Mouse (Mus musculus) liver, embryonic 13.5 days (tissue): Measurements from ENCODE around the gene Runx1. TPM values are rescaled to one million over a fixed set of nuclear protein-coding genes. Genes with fewer than 3 reads are reported as not detected.

ENCODE experiments used
- ATAC-seq: fragments of 200-750 bp; cut with Nextera tagmentation; 2 replicates; pipeline ENCODE4 v1.8.0; 2017; ENCODE audit warnings: low read depth, mild to moderate bottlenecking, moderate number of reproducible peaks, moderate library complexity
- DNase-seq: peaks from one replicate; pipeline ENCODE4 v3.0.0; 2022
- H3K27ac ChIP-seq: fragments of 300-500 bp; sonication (generic); 2 replicates; pipeline ENCODE4 v1.5.1; 2015; ENCODE audit warnings: moderate library complexity, mild to moderate bottlenecking, inconsistent platforms
- H3K27me3 ChIP-seq: fragments of 300-500 bp; sonication (generic); 2 replicates; pipeline ENCODE4 v1.6.1; 2015; ENCODE audit warnings: mild to moderate bottlenecking, inconsistent platforms
- H3K36me3 ChIP-seq: fragments of 300-500 bp; sonication (generic); 2 replicates; pipeline ENCODE4 v1.6.1; 2015; ENCODE audit warnings: mild to moderate bottlenecking, inconsistent platforms
- H3K4me1 ChIP-seq: fragments of 300-500 bp; sonication (generic); replicated peaks from 2 replicates; pipeline ENCODE4 v1.6.1; 2015; ENCODE audit warnings: inconsistent platforms
- H3K4me2 ChIP-seq: fragments of 300-500 bp; sonication (generic); 2 replicates; pipeline ENCODE4 v1.6.1; 2015; ENCODE audit warnings: inconsistent platforms, mild to moderate bottlenecking, moderate library complexity
- H3K4me3 ChIP-seq: fragments of 300-500 bp; sonication (generic); replicated peaks from 2 replicates; pipeline ENCODE4 v1.5.1; 2015; ENCODE audit warnings: mild to moderate bottlenecking, inconsistent platforms
- H3K9ac ChIP-seq: fragments of 300-500 bp; sonication (generic); 2 replicates; pipeline ENCODE4 v1.6.1; 2015; ENCODE audit warnings: mild to moderate bottlenecking, inconsistent platforms
- H3K9me3 ChIP-seq: fragments of 300-500 bp; sonication (generic); replicated peaks from 2 replicates; pipeline ENCODE4 v1.6.1; 2016; ENCODE audit warnings: inconsistent platforms
- WGBS: fragments of 180-500 bp; shearing (Covaris S2); methylation state at CpG from one replicate; pipeline ENCODE4 v1.1.7; 2015; ENCODE audit not compliant: insufficient replicate concordance; 5-methylcytosine and 5-hydroxymethylcytosine counted together
- polyA plus RNA-seq: library from polyadenylated mRNA; unstranded; fragments of >200 nt; fragmentation: Nextera tagmentation; extraction: Ambion mirVana; gene quantifications from 2 replicates; pipeline ENCODE4 v1.2.1, GENCODE M21; 2015

The Runx1 gene
- polyA plus RNA-seq, 1 experiment from 2014 or later, result 5.9 TPM

DNA sequence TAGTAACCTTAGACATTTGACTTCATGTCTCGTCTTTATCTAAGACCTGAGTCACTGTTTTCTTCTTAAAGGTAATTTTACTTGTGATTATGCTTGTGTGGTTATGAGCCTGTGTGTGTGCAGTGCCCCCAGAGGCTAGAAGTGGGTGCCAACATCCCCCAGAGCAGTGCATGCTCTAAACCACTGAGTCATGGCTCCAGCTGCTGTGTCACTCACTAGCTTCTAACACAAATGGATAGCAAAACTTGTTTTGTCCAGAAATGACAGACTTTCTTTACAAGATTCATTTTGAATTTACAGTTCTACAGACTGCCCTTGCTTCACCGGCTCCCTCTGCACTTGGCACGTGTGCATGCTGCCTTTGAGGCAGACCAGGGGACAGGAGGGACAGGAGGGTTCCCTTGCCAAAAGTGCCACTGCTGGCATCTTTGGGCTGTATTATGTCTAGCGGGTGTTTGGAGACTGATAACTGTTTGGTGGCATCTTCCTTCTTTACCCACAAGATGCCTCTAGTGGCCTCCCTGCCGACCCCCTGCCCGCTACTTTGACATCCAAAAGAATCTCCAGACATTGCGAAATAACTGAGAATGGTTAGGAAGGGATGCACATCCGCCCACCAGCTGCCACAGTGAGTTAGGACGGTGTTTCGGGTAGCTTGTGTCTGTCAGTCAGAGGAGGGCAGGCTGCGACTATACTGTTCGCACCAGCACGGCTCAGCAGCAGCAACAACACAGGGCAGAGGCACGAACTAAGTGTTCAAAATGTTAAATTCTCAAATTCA is 217.6 kb downstream of the Runx1 start:
- Histone ChIP-seq H3K27me3 (no peaks in the 10 kb centered on the region), H3K9me3 (no peaks in the 10 kb centered on the region), H3K4me3 (no peak overlapping the region), H3K27ac (no peak overlapping the region; the same call in 1 of the 2 replicates), H3K4me2 (no peak overlapping the region), H3K4me1 (no peaks in the 10 kb centered on the region; the same call in 1 of the 2 replicates), H3K9ac (no peak overlapping the region), H3K36me3 (peaks cover 56% of the 10 kb centered on the region)
- ATAC-seq (no peak), DNase-seq (no peak)
- WGBS, result 78% methylated on average over 14 of the region's 14 CpGs

GRCm38 (mm10) chr16:92606491-92606965 is 219.4 kb downstream of the Runx1 start:
- 82% methylated on average over 7 of the region's 7 CpGs for WGBS
- Histone ChIP-seq H3K36me3 (peaks cover 37% of the 10 kb centered on the region), H3K27me3 (no peaks in the 10 kb centered on the region), H3K4me2 (no peak overlapping the region), H3K4me3 (no peak overlapping the region), H3K9me3 (no peaks in the 10 kb centered on the region), H3K4me1 (no peaks in the 10 kb centered on the region; the same call in 1 of the 2 replicates), H3K27ac (no peak overlapping the region), H3K9ac (no peak overlapping the region)
- ATAC-seq (0 out of 2 replicates have a peak, but pooled peaks have one; percentile 10), DNase-seq (no peak)

- H3K36me3 ChIP-seq, result peaks cover 33% of the 10 kb centered on the region
- H3K4me2 ChIP-seq, result peak overlapping the region; percentile 32
- H3K9me3 ChIP-seq, result no peaks in the 10 kb centered on the region
- ATAC-seq (0 out of 2 replicates have a peak, but pooled peaks have one; percentile 15), DNase-seq (no peak)
- no peak overlapping the region for H3K9ac ChIP-seq
- H3K27ac ChIP-seq, result no peak overlapping the region
- H3K27me3 ChIP-seq, result no peaks in the 10 kb centered on the region
- H3K4me1 ChIP-seq, result no peaks in the 10 kb centered on the region; the same call in 1 of the 2 replicates
- H3K4me3 ChIP-seq, result peak overlapping the region; percentile 19; the same call in 1 of the 2 replicates
- WGBS, result 84% methylated on average over 59 of the region's 64 CpGs
These were observed 220.1 kb downstream of the Runx1 start for GRCm38 (mm10) chr16:92605606-92606490.

DNA sequence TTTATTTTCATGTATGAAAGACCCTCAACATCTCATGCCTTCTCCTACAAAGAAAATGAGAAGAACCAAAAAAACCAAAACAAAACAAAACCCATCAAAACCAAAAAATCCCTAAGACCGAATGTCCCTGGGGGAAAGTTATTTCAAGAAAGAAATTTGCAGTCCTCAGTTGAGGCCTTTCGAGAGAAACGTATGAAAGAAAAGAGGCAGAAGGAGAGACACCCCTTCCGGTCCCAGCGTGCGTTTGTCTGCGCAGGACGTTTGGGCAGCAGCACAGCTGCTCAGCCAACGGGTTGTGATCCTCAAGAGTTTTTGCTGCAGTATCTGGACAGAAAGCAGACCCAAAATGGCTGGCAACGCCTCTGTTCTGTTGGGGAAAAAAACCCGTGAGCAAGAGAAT is 223.4 kb downstream of the Runx1 start:
- Histone ChIP-seq H3K36me3 (peaks cover 26% of the 10 kb centered on the region), H3K9ac (no peak overlapping the region), H3K27me3 (no peaks in the 10 kb centered on the region), H3K4me2 (no peak overlapping the region), H3K27ac (no peak overlapping the region), H3K4me1 (no peaks in the 10 kb centered on the region), H3K4me3 (no peak overlapping the region), H3K9me3 (no peaks in the 10 kb centered on the region)
- no peak for DNase-seq
- 63% methylated on average over 11 of the region's 11 CpGs for WGBS
- no peak for ATAC-seq

GRCm38 (mm10) chr16:92601270-92601826 is 224.6 kb downstream of the Runx1 start:
- no peaks in the 10 kb centered on the region for H3K9me3 ChIP-seq
- no peaks in the 10 kb centered on the region for H3K27me3 ChIP-seq
- peaks cover 19% of the 10 kb centered on the region for H3K36me3 ChIP-seq
- 46% methylated on average over 9 of the region's 9 CpGs for WGBS
- no peak overlapping the region for H3K9ac ChIP-seq
- ATAC-seq (no peak), DNase-seq (no peak)
- H3K4me1 ChIP-seq, result no peaks in the 10 kb centered on the region
- H3K4me2 ChIP-seq, result no peak overlapping the region
- no peak overlapping the region for H3K27ac ChIP-seq
- no peak overlapping the region for H3K4me3 ChIP-seq

DNA sequence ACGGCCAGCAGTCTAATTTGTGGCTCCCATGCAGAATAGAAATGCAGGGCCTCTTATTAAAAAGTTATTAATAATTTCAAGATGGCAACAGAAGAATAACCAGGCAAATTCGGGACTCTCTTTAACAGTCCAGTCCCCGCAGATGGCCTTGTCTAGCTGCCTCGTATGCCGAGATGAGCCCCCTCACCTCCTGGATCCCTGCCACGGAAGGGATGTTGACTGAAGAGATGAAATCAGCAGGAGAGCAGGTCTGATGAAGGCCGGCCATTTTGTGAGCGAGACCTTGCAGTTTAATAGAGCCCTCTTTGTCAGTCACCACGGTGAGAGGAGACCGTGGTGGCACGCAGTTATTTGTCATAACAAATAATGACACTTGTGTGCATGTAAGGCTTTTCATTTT is 226.5 kb downstream of the Runx1 start:
- 70% methylated on average over 11 of the region's 11 CpGs for WGBS
- no peak for ATAC-seq

GRCm38 (mm10) chr16:92597655-92598054 is 228.3 kb downstream of the Runx1 start:
- no peak overlapping the region for H3K4me3 ChIP-seq
- 57% methylated on average over 11 of the region's 11 CpGs for WGBS

More for the DNA sequence above, 226.5 kb downstream of the Runx1 start:
- DNase-seq, result no peak
- no peaks in the 10 kb centered on the region for H3K9me3 ChIP-seq
- H3K36me3 ChIP-seq, result 0 out of 2 replicates have a peak, but pooled peaks cover 5% of the 10 kb centered on the region
- no peak overlapping the region for H3K4me3 ChIP-seq
- no peaks in the 10 kb centered on the region for H3K4me1 ChIP-seq
- H3K27ac ChIP-seq, result no peak overlapping the region
- H3K27me3 ChIP-seq, result peaks cover 2% of the 10 kb centered on the region; the same call in 1 of the 2 replicates
- H3K4me2 ChIP-seq, result no peak overlapping the region
- no peak overlapping the region for H3K9ac ChIP-seq

DNA sequence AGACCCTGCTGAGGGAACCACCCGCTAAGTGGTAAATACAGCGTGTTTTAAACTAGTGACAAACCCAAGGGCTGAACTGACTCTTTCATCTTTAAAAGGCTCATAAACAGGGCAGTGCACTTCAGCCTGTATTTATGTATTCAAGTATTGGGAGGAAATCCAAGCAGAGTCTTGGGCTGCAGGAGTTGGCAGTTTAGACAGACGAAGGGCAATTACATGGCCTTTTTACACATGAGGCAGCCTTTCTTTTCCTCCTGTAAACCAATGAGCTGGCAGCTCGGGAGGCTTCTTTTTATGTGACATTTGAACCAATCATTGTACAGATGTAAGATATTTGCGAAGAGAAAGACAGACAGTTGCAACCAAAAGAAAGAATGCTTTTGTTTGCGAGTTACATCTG is 233.7 kb downstream of the Runx1 start:
- Histone ChIP-seq H3K4me2 (no peak overlapping the region), H3K27me3 (peaks cover 2% of the 10 kb centered on the region; the same call in 1 of the 2 replicates), H3K4me3 (no peak overlapping the region), H3K9ac (no peak overlapping the region), H3K36me3 (no peaks in the 10 kb centered on the region), H3K27ac (no peak overlapping the region), H3K9me3 (no peaks in the 10 kb centered on the region), H3K4me1 (no peaks in the 10 kb centered on the region)
- ATAC-seq (no peak), DNase-seq (no peak)
- 63% methylated on average over 6 of the region's 6 CpGs for WGBS

More at GRCm38 (mm10) chr16:92597655-92598054, 228.3 kb downstream of the Runx1 start:
- H3K9me3 ChIP-seq, result no peaks in the 10 kb centered on the region
- H3K9ac ChIP-seq, result no peak overlapping the region
- H3K4me2 ChIP-seq, result no peak overlapping the region
- H3K27ac ChIP-seq, result no peak overlapping the region
- no peaks in the 10 kb centered on the region for H3K4me1 ChIP-seq
- DNase-seq, result no peak
- ATAC-seq, result no peak
- H3K27me3 ChIP-seq, result peaks cover 2% of the 10 kb centered on the region; the same call in 1 of the 2 replicates
- no peaks in the 10 kb centered on the region for H3K36me3 ChIP-seq

DNA sequence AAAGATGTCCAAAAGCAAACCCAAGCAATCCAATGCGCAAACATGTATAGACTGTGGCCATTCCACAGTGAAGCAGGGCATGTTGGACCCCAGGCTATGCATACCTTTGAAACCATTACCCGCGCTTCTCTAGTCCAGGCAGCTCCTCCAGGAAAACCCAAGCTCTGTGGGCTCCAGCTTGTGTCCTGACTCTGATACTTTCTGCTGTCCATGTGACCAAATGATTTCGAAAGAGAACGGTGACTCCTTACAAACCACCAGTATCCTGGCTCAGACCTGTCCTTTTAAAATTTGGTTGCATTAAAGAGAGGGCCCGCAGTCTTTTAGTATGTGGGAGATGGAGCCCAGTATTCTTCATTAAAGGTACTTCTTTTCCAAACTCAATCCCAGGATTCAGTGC is 234.2 kb downstream of the Runx1 start:
- Histone ChIP-seq H3K4me3 (no peak overlapping the region), H3K9me3 (no peaks in the 10 kb centered on the region), H3K36me3 (no peaks in the 10 kb centered on the region), H3K27ac (no peak overlapping the region), H3K27me3 (peaks cover 2% of the 10 kb centered on the region; the same call in 1 of the 2 replicates), H3K4me1 (no peaks in the 10 kb centered on the region), H3K9ac (no peak overlapping the region), H3K4me2 (no peak overlapping the region)
- WGBS, result 72% methylated on average over 6 of the region's 6 CpGs
- ATAC-seq (no peak), DNase-seq (no peak)

DNA sequence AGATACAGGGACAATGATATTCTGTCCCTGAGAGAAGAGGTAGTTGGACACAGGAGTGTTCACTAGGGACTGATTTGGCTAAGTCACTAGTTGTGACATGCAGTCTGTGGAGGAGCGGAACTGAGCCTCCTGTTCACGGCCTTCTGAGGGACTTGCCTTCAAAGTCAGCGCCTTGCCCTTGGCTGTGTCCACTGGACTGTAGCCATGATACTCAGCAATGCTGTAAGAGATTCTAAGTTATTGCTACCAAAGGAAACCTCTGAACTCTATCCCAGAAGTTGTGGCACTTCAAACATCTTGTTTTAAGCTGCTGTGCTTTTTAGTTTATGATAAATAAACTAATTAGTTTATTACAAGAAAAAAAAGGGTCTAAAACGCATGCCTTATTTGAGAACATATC is 238.1 kb downstream of the Runx1 start:
- Histone ChIP-seq H3K9ac (no peak overlapping the region), H3K4me3 (no peak overlapping the region), H3K4me2 (no peak overlapping the region), H3K27me3 (no peaks in the 10 kb centered on the region), H3K36me3 (no peaks in the 10 kb centered on the region), H3K9me3 (no peaks in the 10 kb centered on the region), H3K4me1 (no peaks in the 10 kb centered on the region), H3K27ac (no peak overlapping the region)
- ATAC-seq, result no peak
- WGBS, result 74% methylated on average over 4 of the region's 4 CpGs
- DNase-seq, result no peak

DNA sequence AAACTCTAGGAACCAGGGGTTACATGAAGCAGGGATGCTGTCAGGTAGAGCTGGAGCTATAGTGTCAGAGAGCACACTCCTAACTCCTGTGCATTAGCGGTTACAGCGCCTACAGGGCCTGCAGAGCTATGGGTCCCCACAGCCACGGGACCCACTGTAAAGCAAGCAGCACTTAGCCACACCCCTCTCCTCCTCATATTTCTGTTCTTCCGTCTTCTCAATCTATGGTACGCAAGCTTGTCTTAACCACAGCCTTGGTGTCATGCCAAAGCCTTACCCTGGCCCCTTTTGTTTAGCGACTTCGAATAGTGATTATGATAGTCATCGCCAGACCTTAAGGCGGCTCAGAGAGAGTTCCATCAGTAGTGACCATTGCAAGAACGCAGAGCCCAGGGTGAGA is 244.2 kb downstream of the Runx1 start:
- ATAC-seq (no peak), DNase-seq (no peak)
- Histone ChIP-seq H3K36me3 (no peaks in the 10 kb centered on the region), H3K27ac (no peak overlapping the region), H3K4me1 (no peaks in the 10 kb centered on the region), H3K9ac (no peak overlapping the region), H3K9me3 (no peaks in the 10 kb centered on the region), H3K27me3 (no peaks in the 10 kb centered on the region), H3K4me3 (no peak overlapping the region), H3K4me2 (no peak overlapping the region)
- 71% methylated on average over 10 of the region's 10 CpGs for WGBS
